Mouse (Mus musculus) ES-E14 (cell line): ENCODE measurements around the gene Suv39h2. TPM values are rescaled to one million over a fixed set of nuclear protein-coding genes. Genes with fewer than 3 reads are reported as not detected.

Experiments used
- DNase-seq: peaks from one replicate; pipeline ENCODE4 v3.0.0-alpha.2; 2013; ENCODE audit warnings: low read depth, low spot score
- H3K27ac ChIP-seq: 2 replicates; pipeline ENCODE4 v1.5.1; 2012; ENCODE audit warnings: low read depth, mild to moderate bottlenecking, low read length, moderate library complexity, mixed read lengths; ENCODE audit not compliant: poor library complexity, insufficient read depth, severe bottlenecking
- H3K36me3 ChIP-seq: 2 replicates; pipeline ENCODE4 v1.6.1; 2012; ENCODE audit warnings: mild to moderate bottlenecking, low read length, moderate library complexity, mixed read lengths; ENCODE audit not compliant: control insufficient read depth, poor library complexity, insufficient read depth, severe bottlenecking
- H3K4me1 ChIP-seq, 2 experiments: fragments of 150-350 bp in 1 of 2; sonication (generic) in 1 of 2; 2 replicates each; pipeline ENCODE4 v1.6.1; 2012; ENCODE audit warnings: low read length in 2 of 2, mild to moderate bottlenecking in 1 of 2, mixed read lengths in 1 of 2; ENCODE audit not compliant: control insufficient read depth in 2 of 2, insufficient read depth in 2 of 2, poor library complexity in 1 of 2
- H3K4me3 ChIP-seq, 2 experiments: fragments of 150-350 bp in 1 of 2; sonication (generic) in 1 of 2; 2 replicates each; pipeline ENCODE4 v1.5.1; 2012; ENCODE audit warnings: low read length in 2 of 2, low read depth in 1 of 2, mild to moderate bottlenecking in 1 of 2, mixed read lengths in 1 of 2; ENCODE audit not compliant: insufficient read depth in 1 of 2, poor library complexity in 1 of 2, severe bottlenecking in 1 of 2
- H3K9ac ChIP-seq: 2 replicates; pipeline ENCODE4 v1.6.1; 2012; ENCODE audit warnings: low read depth, mild to moderate bottlenecking, low read length, mixed read lengths; ENCODE audit not compliant: poor library complexity, insufficient read depth, severe bottlenecking
- H3K9me3 ChIP-seq: fragments of 150-350 bp; sonication (generic); 2 replicates; pipeline ENCODE4 v1.6.1; 2012; ENCODE audit warnings: low read depth, mild to moderate bottlenecking, low read length; ENCODE audit not compliant: control insufficient read depth, insufficient read depth
- CHD2 ChIP-seq: IDR thresholded peaks from 2 replicates; pipeline ENCODE4 v1.6.1; 2014; ENCODE audit warnings: mild to moderate bottlenecking, low read depth, low read length, inconsistent platforms
- HCFC1 ChIP-seq: IDR thresholded peaks from 2 replicates; pipeline ENCODE4 v1.6.1; 2012; ENCODE audit warnings: low read length, inconsistent platforms, borderline replicate concordance; ENCODE audit not compliant: insufficient read depth
- MAFK ChIP-seq: IDR thresholded peaks from 2 replicates; pipeline ENCODE4 v1.6.1; 2014; ENCODE audit warnings: mild to moderate bottlenecking, low read depth, low read length, inconsistent platforms; ENCODE audit not compliant: insufficient read depth
- ZC3H11A ChIP-seq: IDR thresholded peaks from 2 replicates; pipeline ENCODE4 v1.6.1; 2012; ENCODE audit warnings: low read depth, mild to moderate bottlenecking, inconsistent platforms, low read length, borderline replicate concordance
- ZNF384 ChIP-seq: IDR thresholded peaks from 2 replicates; pipeline ENCODE4 v1.6.1; 2012; ENCODE audit warnings: low read depth, low read length, inconsistent platforms
- in situ Hi-C, 2 experiments: fragments of 600-800 bp; cut with MboI; formaldehyde crosslinking; loops; one replicate each; pipeline ENCODE4 v1.15.1; 2025; ENCODE audit warnings: low sequenced_read_pairs in 2 of 2, inconsistent platforms in 1 of 2; ENCODE audit not compliant: unreplicated experiment in 2 of 2
- total RNA-seq: library from RNA; depleted of rRNA; stranded (reverse); fragments of 300-350 nt; gene quantifications from 2 replicates; pipeline ENCODE4 v1.2.3, GENCODE M21; 2012; rRNA removed

Gene Suv39h2
- 21.3 and 22.8 TPM in 2 replicates for total RNA-seq

GRCm38 (mm10) chr2:3474861-3475283, at the start of gene Suv39h2:
TSS of gene Suv39h2 (minus strand) at chr2:3475031.
- Histone ChIP-seq H3K4me1 (peaks cover 0 to 2% of the 10 kb centered on the region in 2 experiments; a peak in 2 of 4 replicates), H3K36me3 (peaks cover 6% of the 10 kb centered on the region; the same call in 1 of the 2 replicates), H3K9ac (peak within 1 kb of the TSS; percentile 89), H3K27ac (peak within 1 kb of the TSS; percentile 72), H3K4me3 (peak within 1 kb of the TSS; percentile 94 to 98), H3K9me3 (no peaks in the 10 kb centered on the region)
- TF ChIP-seq CHD2 (no peak), MAFK (no peak), ZC3H11A (no peak)
- DNase-seq, result peak; percentile 83
- in situ Hi-C loops, result no loop called here

- DNase-seq, result no peak
- TF ChIP-seq MAFK (no peak), ZC3H11A (no peak), ZNF384 (no peak), HCFC1 (no peak), CHD2 (no peak)
These were observed 47.7 kb upstream of the Suv39h2 start for GRCm38 (mm10) chr2:3522558-3522957.

GRCm38 (mm10) chr2:3512552-3513454, 38.0 kb upstream of the Suv39h2 start, which contains the start of the genes Gm45902, Hspa14 and Cdnf:
TSS of gene Gm45902 (minus strand) at chr2:3512790.
TSS of gene Hspa14 (minus strand) at chr2:3512814.
TSS of gene Cdnf (plus strand) at chr2:3513030.
- TF ChIP-seq HCFC1, result 0 out of 2 replicates have a peak, but pooled peaks have one; percentile 12
- TF ChIP-seq MAFK, result no peak
- TF ChIP-seq CHD2, result peak; percentile 75; the same call in 1 of the 2 replicates
- no peak for TF ChIP-seq ZC3H11A
- in situ Hi-C loops, result no loop called here
- H3K27ac ChIP-seq, result peak within 1 kb of the TSS; percentile 62

More at GRCm38 (mm10) chr2:3522558-3522957, 47.7 kb upstream of the Suv39h2 start:
- no peaks in the 10 kb centered on the region for H3K36me3 ChIP-seq
- H3K4me1 ChIP-seq, result no peaks in the 10 kb centered on the region
- in situ Hi-C loops, result no loop called here
- H3K9me3 ChIP-seq, result no peaks in the 10 kb centered on the region
- no peak overlapping the region for H3K4me3 ChIP-seq
- no peak overlapping the region for H3K9ac ChIP-seq
- H3K27ac ChIP-seq, result no peak overlapping the region

GRCm38 (mm10) chr2:3512076-3512475, 37.2 kb upstream of the Suv39h2 start:
- peak overlapping the region; percentile 28; the same call in 1 of the 2 replicates for H3K27ac ChIP-seq
- in situ Hi-C loops, result no loop called here

More at GRCm38 (mm10) chr2:3512552-3513454, 38.0 kb upstream of the Suv39h2 start, which contains the start of the genes Gm45902, Hspa14 and Cdnf:
- H3K9me3 ChIP-seq, result no peaks in the 10 kb centered on the region
- peak within 1 kb of the TSS; percentile 85 to 96 for H3K4me3 ChIP-seq
- DNase-seq, result peak; percentile 97
- H3K9ac ChIP-seq, result peak within 1 kb of the TSS; percentile 90
- H3K4me1 ChIP-seq, result peaks cover 2 to 4% of the 10 kb centered on the region in 2 experiments; a peak in 1 of 4 replicates
- peaks cover 18% of the 10 kb centered on the region for H3K36me3 ChIP-seq

More at GRCm38 (mm10) chr2:3512076-3512475, 37.2 kb upstream of the Suv39h2 start:
- Histone ChIP-seq H3K36me3 (peaks cover 20% of the 10 kb centered on the region), H3K9ac (peak overlapping the region; percentile 90), H3K4me1 (peaks cover 2 to 4% of the 10 kb centered on the region in 2 experiments; a peak in 1 of 4 replicates), H3K4me3 (peak overlapping the region; percentile 85 to 96), H3K9me3 (no peaks in the 10 kb centered on the region)
- DNase-seq, result peak; percentile 22
- TF ChIP-seq MAFK, result no peak
- TF ChIP-seq CHD2, result no peak
- no peak for TF ChIP-seq HCFC1
- no peak for TF ChIP-seq ZNF384
- TF ChIP-seq ZC3H11A, result no peak
